Mouse (Mus musculus) neural tube, embryonic 11.5 days (tissue): Measurements from ENCODE around the gene Fbxo45. TPM values are rescaled to one million over a fixed set of nuclear protein-coding genes. Genes with fewer than 3 reads are reported as not detected.

Source experiments
- ATAC-seq: fragments of 200-750 bp; cut with Nextera tagmentation; 2 replicates; pipeline ENCODE4 v1.8.0; 2017; ENCODE audit warnings: moderate number of reproducible peaks, mild to moderate bottlenecking, moderate TSS enrichment, moderate library complexity; ENCODE audit not compliant: insufficient read depth, low FRiP score, low TSS enrichment
- DNase-seq: peaks from one replicate; pipeline ENCODE4 v3.0.0-alpha.2; 2015; ENCODE audit warnings: low spot score
- H3K27ac ChIP-seq: fragments of 300-500 bp; sonication (generic); 2 replicates; pipeline ENCODE4 v1.5.1; 2014; ENCODE audit warnings: low read depth, mild to moderate bottlenecking, low read length
- H3K27me3 ChIP-seq: fragments of 300-500 bp; sonication (generic); 2 replicates; pipeline ENCODE4 v1.6.1; 2014; ENCODE audit warnings: mild to moderate bottlenecking, low read length, mixed read lengths; ENCODE audit not compliant: control insufficient read depth, insufficient read depth
- H3K36me3 ChIP-seq: fragments of 300-500 bp; sonication (generic); 2 replicates; pipeline ENCODE4 v1.6.1; 2014; ENCODE audit warnings: mild to moderate bottlenecking, low read length, moderate library complexity, mixed read lengths; ENCODE audit not compliant: control insufficient read depth, insufficient read depth
- H3K4me1 ChIP-seq: fragments of 300-500 bp; sonication (generic); 2 replicates; pipeline ENCODE4 v1.6.1; 2014; ENCODE audit warnings: low read length, mixed read lengths; ENCODE audit not compliant: control insufficient read depth, insufficient read depth
- H3K4me2 ChIP-seq: fragments of 300-500 bp; sonication (generic); 2 replicates; pipeline ENCODE4 v1.6.1; 2014; ENCODE audit warnings: low read depth, mild to moderate bottlenecking, moderate library complexity
- H3K4me3 ChIP-seq: fragments of 300-500 bp; sonication (generic); 2 replicates; pipeline ENCODE4 v1.5.1; 2014; ENCODE audit warnings: low read depth, low read length
- H3K9ac ChIP-seq: fragments of 300-500 bp; sonication (generic); 2 replicates; pipeline ENCODE4 v1.6.1; 2014; ENCODE audit warnings: mild to moderate bottlenecking, low read length
- H3K9me3 ChIP-seq: fragments of 300-500 bp; sonication (generic); 2 replicates; pipeline ENCODE4 v1.6.1; 2016; ENCODE audit warnings: low read length; ENCODE audit not compliant: control insufficient read depth
- WGBS: fragments of 180-500 bp; shearing (Covaris S2); extraction: QIAGEN DNeasy Blood & Tissue Kit; methylation state at CpG from one replicate; pipeline ENCODE4 v1.1.7; 2014; 5-methylcytosine and 5-hydroxymethylcytosine counted together
- microRNA counts: library from miRNA; unstranded; fragments of <30 nt; microRNA quantifications from one replicate; lab custom pipeline; 2015
- microRNA-seq: library from miRNA; unstranded; fragments of <30 nt; microRNA quantifications from one replicate; pipeline ENCODE4, GENCODE M21; 2016
- polyA plus RNA-seq: library from polyadenylated mRNA; unstranded; fragments of >200 nt; fragmentation: Nextera tagmentation; extraction: Ambion mirVana; gene quantifications from 2 replicates; pipeline ENCODE4 v1.2.1, GENCODE M21; 2014

The Fbxo45 gene
- polyA plus RNA-seq, 1 experiment from 2014 or later = 24.9 TPM

DNA sequence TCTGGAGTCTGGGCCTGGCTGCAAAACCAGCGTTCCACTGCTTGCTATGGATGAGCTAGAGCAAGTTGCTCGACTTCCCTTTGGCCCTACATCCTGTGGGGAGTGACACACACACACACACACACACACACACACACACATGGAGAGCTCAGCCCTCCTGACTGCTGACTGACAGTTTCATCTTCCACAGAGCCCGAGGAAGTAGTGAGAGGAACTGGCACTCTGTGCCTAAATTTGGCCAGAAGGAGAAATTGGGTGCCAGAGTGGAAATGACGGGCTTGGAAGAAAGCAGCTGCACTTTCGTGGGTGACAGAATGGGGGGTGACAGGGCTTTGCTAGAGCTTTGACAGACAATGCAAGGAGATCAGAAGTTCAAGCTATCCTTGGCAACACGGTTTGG is 57.8 kb downstream of the Fbxo45 start:
- 72% methylated on average over 6 of the region's 6 CpGs for WGBS
- DNase-seq = no peak

DNA sequence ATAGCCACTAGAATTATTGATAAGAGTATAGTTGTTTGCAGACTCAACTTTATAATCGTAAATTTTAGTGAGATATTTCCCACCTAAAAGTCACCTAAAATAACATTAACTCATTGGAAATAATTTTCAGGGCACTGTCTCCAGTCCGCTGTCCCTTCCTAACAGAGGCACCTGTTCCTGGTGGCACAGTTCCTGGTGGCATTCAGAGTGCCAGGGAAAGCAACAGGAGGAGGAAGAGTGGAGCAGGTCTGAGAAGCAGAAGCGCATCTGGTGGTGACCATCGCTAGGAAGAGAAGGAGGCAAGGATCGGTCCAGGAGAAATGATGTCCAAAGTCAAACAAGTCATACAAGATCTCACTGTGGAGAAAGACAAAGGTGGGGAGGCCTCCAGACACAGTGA is 60.9 kb downstream of the Fbxo45 start:
- no peak for DNase-seq
- no peaks in the 10 kb centered on the region for H3K4me1 ChIP-seq
- no peak for ATAC-seq
- H3K36me3 ChIP-seq = no peaks in the 10 kb centered on the region
- H3K4me3 ChIP-seq = no peak overlapping the region
- 92% methylated on average over 5 of the region's 5 CpGs for WGBS
- no peaks in the 10 kb centered on the region for H3K27me3 ChIP-seq
- H3K4me2 ChIP-seq = no peak overlapping the region
- no peak overlapping the region for H3K27ac ChIP-seq
- H3K9ac ChIP-seq = no peak overlapping the region
- no peaks in the 10 kb centered on the region for H3K9me3 ChIP-seq

More for the DNA sequence above, 57.8 kb downstream of the Fbxo45 start:
- H3K4me3 ChIP-seq = no peak overlapping the region
- no peak overlapping the region for H3K4me2 ChIP-seq
- H3K9me3 ChIP-seq = no peaks in the 10 kb centered on the region
- no peaks in the 10 kb centered on the region for H3K27me3 ChIP-seq
- H3K4me1 ChIP-seq = no peaks in the 10 kb centered on the region
- no peaks in the 10 kb centered on the region for H3K36me3 ChIP-seq
- no peak overlapping the region for H3K27ac ChIP-seq
- ATAC-seq = no peak
- no peak overlapping the region for H3K9ac ChIP-seq

MicroRNAs encoded within 50 kb of the gene (microRNA counts, 519-probe panel; counts per million panel counts)
- microRNA mmu-miR-1946a (lab: Ali Mortazavi, UCI) = 171 counts per million, percentile 57 among the panel's probes with 10 or more counts

Small RNAs within 50 kb of the gene (microRNA-seq; reads per million reads assigned to microRNA genes)
- not detected for gene Mir1946a

Other genes with a start within 250 kb of the Fbxo45 start
- 11.5 and 13.2 TPM in 2 replicates for gene Senp5, start 243.9 kb downstream of the Fbxo45 start, polyA plus RNA-seq
- gene Pak2, start 167.8 kb downstream of the Fbxo45 start, polyA plus RNA-seq = 48.4 and 50.7 TPM in 2 replicates
- gene Pigx, start 147.4 kb downstream of the Fbxo45 start, polyA plus RNA-seq = 128 and 138 TPM in 2 replicates
- 41.5 and 47.2 TPM in 2 replicates for gene Cep19, start 147.4 kb downstream of the Fbxo45 start, polyA plus RNA-seq
- gene Nrros, start 81.6 kb downstream of the Fbxo45 start, polyA plus RNA-seq = 8.0 and 8.3 TPM in 2 replicates
- 0.27 TPM in 1 of 2 replicates, not detected in the other for gene Bex6, start 67.3 kb downstream of the Fbxo45 start, polyA plus RNA-seq
- 19.2 and 19.4 TPM in 2 replicates for gene Wdr53, start 69 bp upstream of the Fbxo45 start, polyA plus RNA-seq
- not detected in 2 replicates for gene Smco1, start 24.3 kb upstream of the Fbxo45 start, polyA plus RNA-seq
- 23.6 and 23.9 TPM in 2 replicates for gene Rnf168, start 30.3 kb upstream of the Fbxo45 start, polyA plus RNA-seq
- 22.7 and 28.9 TPM in 2 replicates for gene Ubxn7, start 85.1 kb upstream of the Fbxo45 start, polyA plus RNA-seq
- not detected in 2 replicates for gene Tm4sf19, start 153.3 kb upstream of the Fbxo45 start, polyA plus RNA-seq
- 23.4 and 30.1 TPM in 2 replicates for gene Tctex1d2, start 172.5 kb upstream of the Fbxo45 start, polyA plus RNA-seq
- gene Pcyt1a, start 183.8 kb upstream of the Fbxo45 start, polyA plus RNA-seq = 41.2 and 48.0 TPM in 2 replicates
- gene Slc51a, start 240.7 kb upstream of the Fbxo45 start, polyA plus RNA-seq = 0.38 and 0.51 TPM in 2 replicates
- gene Zdhhc19, start 249.1 kb upstream of the Fbxo45 start, polyA plus RNA-seq = not detected in 2 replicates